Mouse (Mus musculus): ENCODE data around the gene Jmjd1c.

Jmjd1c gene

GRCm38 (mm10) chr10:67095798-67096620 is at the start of gene Jmjd1c:
Gene Jmjd1c, plus strand, starts transcription at chr10:67096125.
- peak; percentile 61 to 84 for DNase-seq (ENCODE audit: low spot score in 2 of 2)

- DNase-seq (ENCODE audit: low spot score in 2 of 2) = no peak
Measured at GRCm38 (mm10) chr10:67047712-67048645, 47.9 kb upstream of the Jmjd1c start.

GRCm38 (mm10) chr10:67048871-67049615 is 46.9 kb upstream of the Jmjd1c start:
- no peak for DNase-seq (ENCODE audit: low spot score in 2 of 2)

GRCm38 (mm10) chr10:67049621-67050020 is 46.3 kb upstream of the Jmjd1c start:
- DNase-seq (ENCODE audit: low spot score in 2 of 2) = no peak

- no peak for DNase-seq (ENCODE audit: low spot score in 2 of 2)
Measured at GRCm38 (mm10) chr10:67050766-67051165, 45.2 kb upstream of the Jmjd1c start.

- DNase-seq (ENCODE audit: low spot score in 2 of 2) = no peak
Measured at GRCm38 (mm10) chr10:67051466-67051865, 44.5 kb upstream of the Jmjd1c start.

GRCm38 (mm10) chr10:67052429-67052828 is 43.5 kb upstream of the Jmjd1c start:
- no peak for DNase-seq (ENCODE audit: low spot score in 2 of 2)

- no peak for DNase-seq (ENCODE audit: low spot score in 2 of 2)
Measured at GRCm38 (mm10) chr10:67053475-67053874, 42.5 kb upstream of the Jmjd1c start.

- DNase-seq (ENCODE audit: low spot score in 2 of 2) = no peak
Measured at GRCm38 (mm10) chr10:67055867-67056856, 39.8 kb upstream of the Jmjd1c start.

GRCm38 (mm10) chr10:67057208-67057607 is 38.7 kb upstream of the Jmjd1c start:
- DNase-seq (ENCODE audit: low spot score in 2 of 2) = no peak

- no peak for DNase-seq (ENCODE audit: low spot score in 2 of 2)
Measured at GRCm38 (mm10) chr10:67057696-67058095, 38.2 kb upstream of the Jmjd1c start.

GRCm38 (mm10) chr10:67058297-67058696 is 37.6 kb upstream of the Jmjd1c start:
- no peak for DNase-seq (ENCODE audit: low spot score in 2 of 2)

GRCm38 (mm10) chr10:67058702-67059101 is 37.2 kb upstream of the Jmjd1c start:
- DNase-seq (ENCODE audit: low spot score in 2 of 2) = no peak

- no peak for DNase-seq (ENCODE audit: low spot score in 2 of 2)
Measured at GRCm38 (mm10) chr10:67061367-67061801, 34.5 kb upstream of the Jmjd1c start.

- no peak for DNase-seq (ENCODE audit: low spot score in 2 of 2)
Measured at GRCm38 (mm10) chr10:67061823-67062222, 34.1 kb upstream of the Jmjd1c start.

- no peak for DNase-seq (ENCODE audit: low spot score in 2 of 2)
Measured at GRCm38 (mm10) chr10:67065277-67065887, 30.5 kb upstream of the Jmjd1c start.

- DNase-seq (ENCODE audit: low spot score in 2 of 2) = no peak
Measured at GRCm38 (mm10) chr10:67065927-67066326, 30.0 kb upstream of the Jmjd1c start.

GRCm38 (mm10) chr10:67066421-67066820 is 29.5 kb upstream of the Jmjd1c start:
- no peak for DNase-seq (ENCODE audit: low spot score in 2 of 2)

GRCm38 (mm10) chr10:67069013-67069412 is 26.9 kb upstream of the Jmjd1c start:
- no peak for DNase-seq (ENCODE audit: low spot score in 2 of 2)

- DNase-seq (ENCODE audit: low spot score in 2 of 2) = no peak
Measured at GRCm38 (mm10) chr10:67071389-67071788, 24.5 kb upstream of the Jmjd1c start.

Data from spleen, postnatal 4 days (tissue).